Comparison of ENCODE assay signal across 8 mouse cellular contexts in the genomic region with DNA sequence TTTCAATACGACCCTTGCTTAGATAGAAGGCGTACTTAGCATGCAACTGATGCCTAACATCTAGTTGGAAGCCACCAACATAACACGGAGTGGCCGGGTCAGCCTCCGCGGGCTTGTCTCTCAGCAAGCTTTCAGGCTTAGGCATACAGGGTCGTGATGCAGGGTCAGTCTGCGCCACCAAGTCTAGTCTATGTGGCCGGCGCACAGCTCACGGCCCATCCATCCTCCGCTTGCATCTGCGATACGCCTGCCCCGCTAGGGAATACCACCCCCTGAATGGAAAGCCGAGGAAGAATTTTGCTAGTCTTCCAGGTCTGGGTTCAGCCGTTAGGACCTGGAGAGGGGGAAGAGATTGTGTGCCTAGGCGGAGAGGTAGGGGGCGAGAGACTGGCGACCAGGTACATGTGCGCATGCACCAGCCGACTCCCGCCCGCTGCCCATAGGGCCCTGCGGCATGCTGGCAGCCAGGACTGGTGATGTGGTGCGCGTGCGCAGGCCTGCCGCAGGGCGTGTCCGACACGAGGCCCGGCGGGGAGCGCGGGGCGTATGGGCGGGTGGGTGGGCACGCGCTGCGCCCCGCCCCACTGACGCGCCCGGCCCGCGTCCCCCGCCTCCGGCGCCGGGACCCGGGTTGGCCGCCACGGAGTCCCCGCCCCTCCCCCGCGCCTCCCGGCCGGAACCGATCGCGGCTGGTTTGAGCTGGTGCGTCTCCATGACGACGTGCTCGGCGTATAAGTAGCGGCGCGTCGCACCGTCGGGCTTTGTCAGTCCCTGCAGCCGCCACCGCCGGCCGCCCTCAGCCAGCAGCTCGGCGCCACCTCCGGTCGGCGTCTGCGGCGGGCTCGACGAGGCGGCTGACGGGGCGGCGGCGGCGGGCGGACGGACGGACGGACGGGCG. TPM values are rescaled to one million over a fixed set of nuclear protein-coding genes. Genes with fewer than 3 reads are reported as not detected.
DNase-seq lines count a peak whose midpoint lies in the region; ATAC-seq and TF ChIP-seq lines count a peak whose summit lies in the region.

A gene (plus strand): TSS at position 586 of the 898 bp plus-strand sequence.

- TF ChIP-seq CTCF in Patski (IDR thresholded peaks at IDR 0.05): no peak

- peaks cover 23% of the 10 kb centered on the region for H3K36me3 ChIP-seq in hindbrain, embryonic 14.5 days (replicated peaks; ENCODE audit: control insufficient read depth, insufficient read depth)

- H3K4me1 ChIP-seq in hindbrain, embryonic 14.5 days (replicated peaks; ENCODE audit: control insufficient read depth, insufficient read depth, low read length): peaks cover 21% of the 10 kb centered on the region

- H3K4me3 ChIP-seq in hindbrain, embryonic 14.5 days (replicated peaks; ENCODE audit: low read length): peak within 1 kb of the TSS; percentile 94

- DNase-seq in Patski (ENCODE audit: low read depth, low spot score): peak; percentile 63
- DNase-seq in cerebellum, postnatal 14 days: peak; percentile 98 to 99
- DNase-seq in frontal cortex, postnatal 25 days (ENCODE audit: low spot score in 2 of 2): peak; percentile 94 to 95
- DNase-seq in hindbrain, embryonic 14.5 days (ENCODE audit: low spot score): peak; percentile 95
- DNase-seq in left cerebral cortex, adult 11 months (ENCODE audit: low spot score): peak; percentile 95
- peak; percentile 98 to 99 for DNase-seq in lung, postnatal 4 days
- DNase-seq in retina, postnatal 7 days (ENCODE audit: low read depth, low spot score): peak; percentile 95
- peak; percentile 98 for DNase-seq in urinary bladder, adult 2 months (ENCODE audit: low spot score)

- peak; percentile 70 for ATAC-seq in Patski
- ATAC-seq in hindbrain, embryonic 14.5 days (ENCODE audit: low FRiP score): peak; percentile 97

- POLR2A ChIA-PET in Patski (lab: Charles Lee): interaction anchor here (0.7 to 2.1 kb wide), 4 partner anchors 95 to 643 kb away, joined by 3 to 8 read pairs (median 4); no protein-coding TSS in a partner anchor

- H3K4me2 ChIP-seq in hindbrain, embryonic 14.5 days (replicated peaks): peak within 1 kb of the TSS; percentile 77

- H3K27ac ChIP-seq in hindbrain, embryonic 14.5 days: peak within 1 kb of the TSS; percentile 89

- CTCF ChIA-PET in Patski (lab: Charles Lee): interaction anchor here (0.8 kb wide), 1 partner anchor 177 kb away, joined by 3 read pairs; no protein-coding TSS in a partner anchor

- in situ Hi-C loops in Patski (cut with MboI; ENCODE audit: low pct_unique_long_range_greater_than_20kb): loop anchor here (5.0 kb wide), 1 partner anchor 172 kb away; no protein-coding TSS in a partner anchor

- H3K27me3 ChIP-seq in Patski: peaks cover 4% of the 10 kb centered on the region
- no peaks in the 10 kb centered on the region for H3K27me3 ChIP-seq in hindbrain, embryonic 14.5 days (ENCODE audit: control insufficient read depth, insufficient read depth, low read length)

- H3K9me3 ChIP-seq in hindbrain, embryonic 14.5 days (ENCODE audit: control insufficient read depth, low read length): no peaks in the 10 kb centered on the region

- H3K9ac ChIP-seq in hindbrain, embryonic 14.5 days: peak within 1 kb of the TSS; percentile 90

- WGBS in hindbrain, embryonic 14.5 days: 1% methylated on average over 83 of the region's 98 CpGs

RNA-seq across cellular contexts. Expression of the gene that starts here (rescaled TPM):
- polyA plus RNA-seq in Patski (2021): 541 TPM
- 143 and 144 TPM in 2 replicates for polyA plus RNA-seq in hindbrain, embryonic 14.5 days (2014; fragmentation: Nextera tagmentation; extraction: Ambion mirVana)
- 64.4 and 68.4 TPM in 2 replicates for polyA plus RNA-seq in urinary bladder, adult 2 months (2012; rRNA removed)

Comparison
In these comparisons a context has a peak if more than half of its experiments do, and no peak if none do; other contexts are left out.
1. Peak in every context shown above with its lines: DNase-seq, ATAC-seq, H3K4me3 ChIP-seq and H3K27ac ChIP-seq.